In genomic region chr6:147263178-147263577, GRCm38 (mm10) we compare ENCODE assay signal across 8 mouse cellular contexts. TPM values are rescaled to one million over a fixed set of nuclear protein-coding genes. Genes with fewer than 3 reads are reported as not detected.
DNase-seq lines count a peak whose midpoint lies in the region; ATAC-seq lines count a peak whose summit lies in the region.

No protein-coding gene starts in this region.

- DNase-seq in kidney, postnatal 14 days, result no peak
- DNase-seq in ES-CJ7 (ENCODE audit: low read depth, low spot score), result peak; percentile 35
- peak; percentile 49 for DNase-seq in embryo, embryonic 9.5 days (ENCODE audit: extremely low spot score)
- peak; percentile 58 for DNase-seq in midbrain, embryonic 10.5 days (ENCODE audit: low spot score)
- DNase-seq in natural killer cell, adult 2 months (ENCODE audit: low spot score in 2 of 2), result no peak
- DNase-seq in ovary, adult 18-20 months (ENCODE audit: low spot score), result no peak

- peaks cover 17% of the 10 kb centered on the region for H3K4me1 ChIP-seq in kidney, embryonic 15.5 days
- H3K4me1 ChIP-seq in hindbrain, embryonic 13.5 days (replicated peaks), result peaks cover 19% of the 10 kb centered on the region
- H3K4me1 ChIP-seq in midbrain, embryonic 10.5 days, result peaks cover 20% of the 10 kb centered on the region

- no peaks in the 10 kb centered on the region for H3K9me3 ChIP-seq in kidney, embryonic 15.5 days (replicated peaks)
- H3K9me3 ChIP-seq in hindbrain, embryonic 13.5 days, result no peaks in the 10 kb centered on the region
- H3K9me3 ChIP-seq in midbrain, embryonic 10.5 days (replicated peaks), result no peaks in the 10 kb centered on the region

- H3K27me3 ChIP-seq in kidney, embryonic 15.5 days, result peaks cover 74% of the 10 kb centered on the region
- peaks cover 77% of the 10 kb centered on the region for H3K27me3 ChIP-seq in hindbrain, embryonic 13.5 days
- H3K27me3 ChIP-seq in midbrain, embryonic 10.5 days (ENCODE audit: low read depth, poor library complexity, severe bottlenecking), result peaks cover 77% of the 10 kb centered on the region

- H3K27ac ChIP-seq in kidney, embryonic 15.5 days, result no peak overlapping the region
- peak overlapping the region; percentile 18; the same call in 1 of the 2 replicates for H3K27ac ChIP-seq in hindbrain, embryonic 13.5 days
- no peak overlapping the region for H3K27ac ChIP-seq in midbrain, embryonic 10.5 days (replicated peaks)

- H3K4me2 ChIP-seq in kidney, embryonic 15.5 days, result peak overlapping the region; percentile 90
- H3K4me2 ChIP-seq in hindbrain, embryonic 13.5 days, result peak overlapping the region; percentile 95

- H3K9ac ChIP-seq in kidney, embryonic 15.5 days, result peak overlapping the region; percentile 6; the same call in 1 of the 2 replicates
- H3K9ac ChIP-seq in hindbrain, embryonic 13.5 days, result peak overlapping the region; percentile 66

- no peaks in the 10 kb centered on the region for H3K36me3 ChIP-seq in kidney, embryonic 15.5 days
- no peaks in the 10 kb centered on the region for H3K36me3 ChIP-seq in hindbrain, embryonic 13.5 days
- no peaks in the 10 kb centered on the region for H3K36me3 ChIP-seq in midbrain, embryonic 10.5 days

- peak overlapping the region; percentile 49 for H3K4me3 ChIP-seq in kidney, embryonic 15.5 days (replicated peaks)
- H3K4me3 ChIP-seq in hindbrain, embryonic 13.5 days, result peak overlapping the region; percentile 49
- peak overlapping the region; percentile 66 for H3K4me3 ChIP-seq in midbrain, embryonic 10.5 days

- peak; percentile 45 for ATAC-seq in kidney, embryonic 15.5 days (replicated peaks; ENCODE audit: low FRiP score)
- ATAC-seq in hindbrain, embryonic 13.5 days (ENCODE audit: low FRiP score), result peak; percentile 68

- 2% methylated on average over 21 of the region's 21 CpGs for WGBS in kidney, embryonic 15.5 days
- WGBS in hindbrain, embryonic 13.5 days, result under 1% methylated on average over 21 of the region's 21 CpGs
- WGBS in midbrain, embryonic 10.5 days, result under 1% methylated on average over 21 of the region's 21 CpGs

RNA-seq across cellular contexts. Expression of gene Pthlh, which starts 0.8 kb away (rescaled TPM):
- 1.2 and 1.4 TPM in 2 replicates for polyA plus RNA-seq in kidney, embryonic 15.5 days (2015; fragmentation: Nextera tagmentation; extraction: Ambion mirVana)
- 3.9 and 6.4 TPM in 2 replicates for polyA plus RNA-seq in hindbrain, embryonic 13.5 days (2015; fragmentation: Nextera tagmentation; extraction: Ambion mirVana)
- polyA plus RNA-seq in midbrain, embryonic 10.5 days (2016; fragmentation: Nextera tagmentation; extraction: Ambion mirVana), result 0.42 and 0.46 TPM in 2 replicates

Comparison
In these comparisons a context has a peak if more than half of its experiments do, and no peak if none do; other contexts are left out.
1. DNase-seq: peak in ES-CJ7 (single experiment), embryo, embryonic 9.5 days (single experiment) and midbrain, embryonic 10.5 days (single experiment); none in kidney, postnatal 14 days (single experiment), natural killer cell, adult 2 months (0 of 2) and ovary, adult 18-20 months (single experiment).
2. Peak in every context shown above with its lines, with median percentiles within 50 percentile points of each other: H3K4me3 ChIP-seq.